Mouse (Mus musculus) neural tube, embryonic 12.5 days (tissue): Measurements from ENCODE around the gene Rab1b. TPM values are rescaled to one million over a fixed set of nuclear protein-coding genes. Genes with fewer than 3 reads are reported as not detected.
"Not testable (repeated sequence)": the region's sequence is repeated elsewhere in the genome, so short reads cannot be mapped to it uniquely, and the experiment has no call there.

Experiments
- ATAC-seq: fragments of 200-750 bp; cut with Nextera tagmentation; 2 replicates; pipeline ENCODE4 v1.8.0; 2017; ENCODE audit warnings: low read depth, mild to moderate bottlenecking, moderate TSS enrichment, moderate library complexity; ENCODE audit not compliant: low FRiP score
- H3K27ac ChIP-seq: fragments of 300-500 bp; sonication (generic); 2 replicates; pipeline ENCODE4 v1.5.1; 2016
- H3K27me3 ChIP-seq: fragments of 300-500 bp; sonication (generic); replicated peaks from 2 replicates; pipeline ENCODE4 v1.6.1; 2016; ENCODE audit warnings: mild to moderate bottlenecking
- H3K36me3 ChIP-seq: fragments of 300-500 bp; sonication (generic); 2 replicates; pipeline ENCODE4 v1.6.1; 2016; ENCODE audit warnings: mild to moderate bottlenecking
- H3K4me1 ChIP-seq: fragments of 300-500 bp; sonication (generic); 2 replicates; pipeline ENCODE4 v1.6.1; 2016
- H3K4me2 ChIP-seq: fragments of 300-500 bp; sonication (generic); replicated peaks from 2 replicates; pipeline ENCODE4 v1.6.1; 2016; ENCODE audit warnings: mild to moderate bottlenecking
- H3K4me3 ChIP-seq: fragments of 300-500 bp; sonication (generic); 2 replicates; pipeline ENCODE4 v1.5.1; 2016
- H3K9ac ChIP-seq: fragments of 300-500 bp; sonication (generic); 2 replicates; pipeline ENCODE4 v1.6.1; 2016; ENCODE audit warnings: mild to moderate bottlenecking
- H3K9me3 ChIP-seq: fragments of 300-500 bp; sonication (generic); 2 replicates; pipeline ENCODE4 v1.6.1; 2016; ENCODE audit warnings: mild to moderate bottlenecking
- WGBS: fragments of 180-500 bp; shearing (Covaris S2); methylation state at CpG from one replicate; pipeline ENCODE4 v1.1.7; 2016; 5-methylcytosine and 5-hydroxymethylcytosine counted together
- polyA plus RNA-seq: library from polyadenylated mRNA; unstranded; fragments of >200 nt; fragmentation: Nextera tagmentation; extraction: Ambion mirVana; gene quantifications from 2 replicates; pipeline ENCODE4 v1.2.1, GENCODE M21; 2016

The Rab1b gene
- polyA plus RNA-seq, 1 experiment from 2014 or later = 245 TPM

GRCm38 (mm10) chr19:5094746-5095417 lies 12.0 kb downstream of the Rab1b start:
- peaks cover 47% of the 10 kb centered on the region for H3K36me3 ChIP-seq
- no peaks in the 10 kb centered on the region for H3K9me3 ChIP-seq
- WGBS = 39% methylated on average over 11 of the region's 11 CpGs
- peak; percentile 29; the same call in 1 of the 2 replicates for ATAC-seq
- peak overlapping the region; percentile 97 for H3K4me2 ChIP-seq
- H3K4me1 ChIP-seq = peaks cover 70% of the 10 kb centered on the region
- peak overlapping the region; percentile 14; the same call in 1 of the 2 replicates for H3K9ac ChIP-seq
- H3K27me3 ChIP-seq = no peaks in the 10 kb centered on the region
- H3K27ac ChIP-seq = peak overlapping the region; percentile 71; the same call in 1 of the 2 replicates
- H3K4me3 ChIP-seq = peak overlapping the region; percentile 27

- H3K27ac ChIP-seq = peak overlapping the region; percentile 71; the same call in 1 of the 2 replicates
- WGBS = under 1% methylated on average over 21 of the region's 21 CpGs
- no peaks in the 10 kb centered on the region for H3K9me3 ChIP-seq
- H3K27me3 ChIP-seq = no peaks in the 10 kb centered on the region
- peaks cover 40% of the 10 kb centered on the region for H3K36me3 ChIP-seq
- H3K4me1 ChIP-seq = peaks cover 67% of the 10 kb centered on the region
- peak overlapping the region; percentile 97 for H3K4me2 ChIP-seq
- H3K4me3 ChIP-seq = peak overlapping the region; percentile 27
- 0 out of 2 replicates have a peak overlapping the region, but pooled peaks have one; percentile 21 for H3K9ac ChIP-seq
- peak; percentile 69 for ATAC-seq
Measured at GRCm38 (mm10) chr19:5094243-5094632, 12.6 kb downstream of the Rab1b start.

- no peaks in the 10 kb centered on the region for H3K27me3 ChIP-seq
- no peak; the same call in 1 of the 2 replicates for ATAC-seq
- H3K4me2 ChIP-seq = peak overlapping the region; percentile 97
- H3K9ac ChIP-seq = peak overlapping the region; percentile 21; the same call in 1 of the 2 replicates
- WGBS = 74% methylated on average over 12 of the region's 12 CpGs
- peaks cover 38% of the 10 kb centered on the region for H3K36me3 ChIP-seq
- peak overlapping the region; percentile 7; the same call in 1 of the 2 replicates for H3K4me3 ChIP-seq
- no peaks in the 10 kb centered on the region for H3K9me3 ChIP-seq
- no peak overlapping the region for H3K27ac ChIP-seq
- H3K4me1 ChIP-seq = peaks cover 67% of the 10 kb centered on the region
Measured at GRCm38 (mm10) chr19:5093481-5094242, 13.2 kb downstream of the Rab1b start.

- no peak overlapping the region for H3K4me3 ChIP-seq
- peaks cover 38% of the 10 kb centered on the region for H3K36me3 ChIP-seq
- 83% methylated on average over 10 of the region's 10 CpGs for WGBS
- no peaks in the 10 kb centered on the region for H3K27me3 ChIP-seq
- no peaks in the 10 kb centered on the region for H3K9me3 ChIP-seq
- ATAC-seq = no peak
- no peak overlapping the region for H3K4me2 ChIP-seq
- H3K9ac ChIP-seq = no peak overlapping the region
- H3K4me1 ChIP-seq = peaks cover 58% of the 10 kb centered on the region
- no peak overlapping the region for H3K27ac ChIP-seq
Measured at GRCm38 (mm10) chr19:5092083-5092482, 14.8 kb downstream of the Rab1b start.

- H3K27me3 ChIP-seq = peaks cover 22% of the 10 kb centered on the region
- H3K4me3 ChIP-seq = peak overlapping the region; percentile 83
- no peaks in the 10 kb centered on the region for H3K9me3 ChIP-seq
- 94% methylated on average over 4 of the region's 4 CpGs for WGBS
- H3K27ac ChIP-seq = no peak overlapping the region
- H3K4me2 ChIP-seq = peak overlapping the region; percentile 85
- peaks cover 38% of the 10 kb centered on the region for H3K36me3 ChIP-seq
- peak overlapping the region; percentile 73; the same call in 1 of the 2 replicates for H3K9ac ChIP-seq
- no peak for ATAC-seq
- peaks cover 39% of the 10 kb centered on the region for H3K4me1 ChIP-seq
Measured at GRCm38 (mm10) chr19:5089324-5089723, 17.5 kb downstream of the Rab1b start.

- peaks cover 34% of the 10 kb centered on the region for H3K27me3 ChIP-seq
- H3K9me3 ChIP-seq = no peaks in the 10 kb centered on the region
- H3K9ac ChIP-seq = peak within 1 kb of the TSS; percentile 73
- peak within 1 kb of the TSS; percentile 83 for H3K4me3 ChIP-seq
- peak within 1 kb of the TSS; percentile 85 for H3K4me2 ChIP-seq
- H3K36me3 ChIP-seq = peaks cover 29% of the 10 kb centered on the region
- H3K27ac ChIP-seq = peak within 1 kb of the TSS; percentile 82
- WGBS = under 1% methylated on average over 58 of the region's 58 CpGs
- H3K4me1 ChIP-seq = peaks cover 28% of the 10 kb centered on the region
- ATAC-seq = peak; percentile 95
Measured at GRCm38 (mm10) chr19:5087884-5088728, 18.8 kb downstream of the Rab1b start, which contains the start of gene Yif1a. Gene Yif1a, plus strand, starts transcription at chr19:5088538.

- ATAC-seq, H3K9ac ChIP-seq, H3K9me3 ChIP-seq, H3K4me3 ChIP-seq, H3K4me2 ChIP-seq, H3K27ac ChIP-seq: not testable (repeated sequence)
- H3K36me3 ChIP-seq = peaks cover 13% of the 10 kb centered on the region
- H3K4me1 ChIP-seq = peaks cover 24% of the 10 kb centered on the region
- H3K27me3 ChIP-seq = peaks cover 50% of the 10 kb centered on the region
- 61% methylated on average over 4 of the region's 4 CpGs for WGBS
Measured at GRCm38 (mm10) chr19:5086533-5086932, 20.3 kb downstream of the Rab1b start.

- no peak for ATAC-seq
- no peak within 1 kb of the TSS for H3K27ac ChIP-seq
- H3K4me3 ChIP-seq = peak within 1 kb of the TSS; percentile 43
- peaks cover under 1% of the 10 kb centered on the region for H3K36me3 ChIP-seq
- no peaks in the 10 kb centered on the region for H3K9me3 ChIP-seq
- peak within 1 kb of the TSS; percentile 75 for H3K4me2 ChIP-seq
- peaks cover 62% of the 10 kb centered on the region for H3K27me3 ChIP-seq
- WGBS = 1% methylated on average over 66 of the region's 69 CpGs
- H3K4me1 ChIP-seq = peaks cover 24% of the 10 kb centered on the region
- peak within 1 kb of the TSS; percentile 53 for H3K9ac ChIP-seq
Measured at GRCm38 (mm10) chr19:5085145-5085863, 21.6 kb downstream of the Rab1b start, which contains the start of gene Tmem151a. Gene Tmem151a, minus strand, starts transcription at chr19:5085531.

GRCm38 (mm10) chr19:5084834-5085144 lies 22.1 kb downstream of the Rab1b start:
- peak overlapping the region; percentile 43 for H3K4me3 ChIP-seq
- peak overlapping the region; percentile 53; the same call in 1 of the 2 replicates for H3K9ac ChIP-seq
- 8% methylated on average over 15 of the region's 15 CpGs for WGBS
- H3K36me3 ChIP-seq = no peaks in the 10 kb centered on the region
- H3K9me3 ChIP-seq = no peaks in the 10 kb centered on the region
- H3K4me2 ChIP-seq = peak overlapping the region; percentile 75
- H3K27ac ChIP-seq = no peak overlapping the region
- ATAC-seq = no peak
- H3K27me3 ChIP-seq = peaks cover 67% of the 10 kb centered on the region
- peaks cover 24% of the 10 kb centered on the region for H3K4me1 ChIP-seq

- H3K4me1 ChIP-seq = peaks cover 21% of the 10 kb centered on the region
- H3K4me3 ChIP-seq = peak overlapping the region; percentile 43
- H3K9me3 ChIP-seq = no peaks in the 10 kb centered on the region
- 78% methylated on average over 3 of the region's 3 CpGs for WGBS
- ATAC-seq = no peak
- H3K9ac ChIP-seq = 0 out of 2 replicates have a peak overlapping the region, but pooled peaks have one; percentile 53
- H3K36me3 ChIP-seq = no peaks in the 10 kb centered on the region
- peaks cover 68% of the 10 kb centered on the region for H3K27me3 ChIP-seq
- H3K4me2 ChIP-seq = peak overlapping the region; percentile 75
- no peak overlapping the region for H3K27ac ChIP-seq
Measured at GRCm38 (mm10) chr19:5083961-5084833, 22.7 kb downstream of the Rab1b start.
